Mouse (Mus musculus): ENCODE measurements around the gene Gramd4. TPM values are rescaled to one million over a fixed set of nuclear protein-coding genes. Genes with fewer than 3 reads are reported as not detected.

The Gramd4 gene
- polyA plus RNA-seq, 1 experiment from 2014 or later = 8.4 TPM

DNA sequence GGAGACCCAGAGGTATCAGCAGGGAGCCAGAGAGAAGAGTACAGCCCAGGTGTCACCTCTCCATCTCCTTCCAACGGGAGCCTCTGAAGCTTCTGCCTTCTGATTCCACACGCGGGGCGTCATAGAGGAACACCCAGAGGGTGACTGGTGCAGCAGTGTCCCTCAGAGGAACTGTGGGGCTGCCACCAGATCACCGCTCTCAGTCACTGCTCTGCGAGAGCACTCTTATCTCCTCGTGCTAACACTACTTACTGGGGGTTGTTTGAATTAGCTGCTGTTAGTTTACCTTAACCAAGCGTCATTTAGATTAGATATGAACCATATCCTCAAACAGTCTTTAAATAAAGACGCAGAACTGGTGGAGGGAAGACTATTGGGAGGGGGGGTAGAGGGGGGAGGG lies 36.2 kb upstream of the Gramd4 start:
- no peak for DNase-seq (ENCODE audit: low spot score)
- Histone ChIP-seq H3K4me2 (ENCODE audit: low read depth, severe bottlenecking) (no peak overlapping the region), H3K36me3 (ENCODE audit: control insufficient read depth, insufficient read depth, low read length) (no peaks in the 10 kb centered on the region), H3K27ac (replicated peaks; ENCODE audit: low read depth, low read length) (no peak overlapping the region), H3K27me3 (ENCODE audit: control insufficient read depth, insufficient read depth, low read length) (no peaks in the 10 kb centered on the region), H3K4me1 (ENCODE audit: control insufficient read depth, insufficient read depth, low read length) (no peaks in the 10 kb centered on the region), H3K9ac (ENCODE audit: low read length) (no peak overlapping the region), H3K9me3 (ENCODE audit: control insufficient read depth, low read length) (no peaks in the 10 kb centered on the region), H3K4me3 (ENCODE audit: low read depth, low read length) (no peak overlapping the region)
- 42% methylated on average over 9 of the region's 9 CpGs for WGBS
- ATAC-seq (ENCODE audit: insufficient number of reproducible peaks, low FRiP score, low TSS enrichment, low read depth) = no peak

DNA sequence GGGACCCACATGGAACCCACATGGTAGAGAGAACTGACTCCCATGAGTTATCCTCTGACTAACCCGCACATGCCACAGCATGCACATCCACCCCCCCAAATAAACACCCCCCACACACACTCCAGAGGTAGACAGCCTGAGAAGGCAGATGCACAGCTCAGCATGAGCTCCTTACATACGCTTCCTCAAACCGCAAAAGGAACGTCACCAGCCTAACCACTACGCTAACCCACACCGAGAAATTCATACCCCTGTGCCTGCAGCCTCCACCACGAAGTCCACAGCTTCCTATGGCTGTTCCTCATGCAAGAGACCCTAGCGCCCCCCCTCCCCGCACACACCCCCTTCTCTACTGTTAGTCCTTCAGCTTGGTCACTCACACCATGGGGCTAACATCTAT lies 35.5 kb upstream of the Gramd4 start:
- no peak overlapping the region for H3K27ac ChIP-seq (replicated peaks; ENCODE audit: low read depth, low read length)

DNA sequence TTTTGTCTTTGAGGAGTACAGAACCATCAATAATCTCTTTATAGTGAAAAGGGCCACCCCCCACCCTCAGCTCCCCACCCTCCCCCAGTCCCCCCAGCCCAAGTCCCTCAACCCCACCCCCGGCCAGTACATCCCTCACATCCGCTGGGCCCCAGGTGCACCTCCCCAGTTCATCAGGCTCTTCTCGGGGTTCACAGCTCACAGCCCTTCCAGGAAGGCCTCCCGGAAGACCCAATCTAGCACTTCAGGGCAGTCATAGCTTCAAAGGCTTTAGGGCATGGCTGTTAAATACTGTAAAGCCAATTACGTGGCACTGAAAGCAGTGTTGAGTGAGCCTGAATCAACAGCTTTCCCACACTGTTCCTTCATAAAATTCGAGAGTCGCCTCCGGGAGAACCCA lies 29.6 kb upstream of the Gramd4 start:
- no peak for DNase-seq (ENCODE audit: low spot score)
- no peak overlapping the region for H3K9ac ChIP-seq (ENCODE audit: low read length)
- H3K9me3 ChIP-seq (ENCODE audit: control insufficient read depth, low read length) = no peaks in the 10 kb centered on the region; the same call in 1 of the 2 replicates
- WGBS = 19% methylated on average over 8 of the region's 8 CpGs
- no peak overlapping the region for H3K4me3 ChIP-seq (ENCODE audit: low read depth, low read length)
- H3K4me2 ChIP-seq (ENCODE audit: low read depth, severe bottlenecking) = no peak overlapping the region
- H3K4me1 ChIP-seq (ENCODE audit: control insufficient read depth, insufficient read depth, low read length) = no peaks in the 10 kb centered on the region
- H3K27ac ChIP-seq (replicated peaks; ENCODE audit: low read depth, low read length) = no peak overlapping the region
- ATAC-seq (ENCODE audit: insufficient number of reproducible peaks, low FRiP score, low TSS enrichment, low read depth) = no peak
- H3K27me3 ChIP-seq (ENCODE audit: control insufficient read depth, insufficient read depth, low read length) = peaks cover 15% of the 10 kb centered on the region
- H3K36me3 ChIP-seq (ENCODE audit: control insufficient read depth, insufficient read depth, low read length) = no peaks in the 10 kb centered on the region

More for the DNA sequence above, 35.5 kb upstream of the Gramd4 start:
- Histone ChIP-seq H3K9me3 (ENCODE audit: control insufficient read depth, low read length) (no peaks in the 10 kb centered on the region), H3K36me3 (ENCODE audit: control insufficient read depth, insufficient read depth, low read length) (no peaks in the 10 kb centered on the region), H3K4me2 (ENCODE audit: low read depth, severe bottlenecking) (no peak overlapping the region), H3K27me3 (ENCODE audit: control insufficient read depth, insufficient read depth, low read length) (no peaks in the 10 kb centered on the region), H3K4me1 (ENCODE audit: control insufficient read depth, insufficient read depth, low read length) (no peaks in the 10 kb centered on the region), H3K4me3 (ENCODE audit: low read depth, low read length) (no peak overlapping the region), H3K9ac (ENCODE audit: low read length) (no peak overlapping the region)
- ATAC-seq (ENCODE audit: insufficient number of reproducible peaks, low FRiP score, low TSS enrichment, low read depth) (no peak), DNase-seq (ENCODE audit: low spot score) (no peak)
- WGBS = 86% methylated on average over 9 of the region's 9 CpGs

DNA sequence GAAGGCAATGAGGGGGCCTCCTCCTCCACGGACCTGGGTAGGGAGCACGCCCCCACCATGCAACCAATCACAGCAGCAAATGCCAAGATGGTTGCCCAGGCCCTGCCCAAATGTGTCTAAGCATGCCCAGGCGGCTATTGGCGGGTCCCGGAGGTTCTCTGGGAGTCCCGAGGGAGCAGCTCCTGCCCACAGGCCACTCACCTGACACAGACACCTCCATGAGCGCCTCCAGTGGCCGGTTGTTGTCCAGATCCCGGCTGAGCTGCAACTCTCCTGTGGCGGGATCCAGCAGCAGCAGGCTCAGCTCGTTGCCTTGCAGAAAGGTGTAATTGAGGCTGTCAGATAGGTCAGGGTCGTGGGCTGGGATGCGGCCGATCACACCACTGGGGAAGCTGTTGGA lies 27.5 kb upstream of the Gramd4 start:
- WGBS = 66% methylated on average over 14 of the region's 14 CpGs
- H3K4me2 ChIP-seq (ENCODE audit: low read depth, severe bottlenecking) = no peak overlapping the region
- H3K4me1 ChIP-seq (ENCODE audit: control insufficient read depth, insufficient read depth, low read length) = peaks cover 9% of the 10 kb centered on the region
- H3K27ac ChIP-seq (replicated peaks; ENCODE audit: low read depth, low read length) = no peak overlapping the region
- no peak overlapping the region for H3K9ac ChIP-seq (ENCODE audit: low read length)
- ATAC-seq (ENCODE audit: insufficient number of reproducible peaks, low FRiP score, low TSS enrichment, low read depth) (no peak), DNase-seq (ENCODE audit: low spot score) (no peak)
- no peaks in the 10 kb centered on the region for H3K36me3 ChIP-seq (ENCODE audit: control insufficient read depth, insufficient read depth, low read length)
- H3K9me3 ChIP-seq (ENCODE audit: control insufficient read depth, low read length) = no peaks in the 10 kb centered on the region; the same call in 1 of the 2 replicates
- H3K4me3 ChIP-seq (ENCODE audit: low read depth, low read length) = no peak overlapping the region
- H3K27me3 ChIP-seq (ENCODE audit: control insufficient read depth, insufficient read depth, low read length) = peaks cover 34% of the 10 kb centered on the region

DNA sequence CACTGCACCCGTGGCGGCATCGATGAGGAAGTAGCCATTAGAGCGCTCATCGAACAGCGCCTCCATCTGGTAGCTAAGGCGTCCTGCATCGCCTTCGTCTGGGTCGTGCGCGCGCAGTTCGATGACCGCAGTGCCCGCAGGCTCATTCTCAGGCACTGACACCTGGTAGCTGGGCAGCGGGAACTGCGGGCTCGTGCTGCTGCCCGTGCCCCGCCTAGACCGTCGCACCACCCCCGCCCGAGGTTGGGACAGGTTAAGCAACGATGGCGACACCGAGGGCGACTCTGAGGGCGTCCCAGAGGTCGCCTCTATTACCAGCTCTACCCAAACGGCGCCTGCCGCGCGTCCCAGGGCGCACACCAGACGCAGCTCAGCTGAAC lies 24.7 kb upstream of the Gramd4 start:
- Histone ChIP-seq H3K4me2 (ENCODE audit: low read depth, severe bottlenecking) (peak overlapping the region; percentile 61), H3K36me3 (ENCODE audit: control insufficient read depth, insufficient read depth, low read length) (no peaks in the 10 kb centered on the region), H3K4me3 (ENCODE audit: low read depth, low read length) (peak overlapping the region; percentile 45), H3K27me3 (ENCODE audit: control insufficient read depth, insufficient read depth, low read length) (peaks cover 34% of the 10 kb centered on the region), H3K4me1 (ENCODE audit: control insufficient read depth, insufficient read depth, low read length) (peaks cover 9% of the 10 kb centered on the region), H3K9ac (ENCODE audit: low read length) (peak overlapping the region; percentile 55; the same call in 1 of the 2 replicates), H3K9me3 (ENCODE audit: control insufficient read depth, low read length) (no peaks in the 10 kb centered on the region; the same call in 1 of the 2 replicates), H3K27ac (replicated peaks; ENCODE audit: low read depth, low read length) (no peak overlapping the region)
- 0 out of 2 replicates have a peak, but pooled peaks have one; percentile 3 for ATAC-seq (ENCODE audit: insufficient number of reproducible peaks, low FRiP score, low TSS enrichment, low read depth)
- DNase-seq (ENCODE audit: low spot score) = peak; percentile 68
- WGBS = 2% methylated on average over 38 of the region's 38 CpGs

DNA sequence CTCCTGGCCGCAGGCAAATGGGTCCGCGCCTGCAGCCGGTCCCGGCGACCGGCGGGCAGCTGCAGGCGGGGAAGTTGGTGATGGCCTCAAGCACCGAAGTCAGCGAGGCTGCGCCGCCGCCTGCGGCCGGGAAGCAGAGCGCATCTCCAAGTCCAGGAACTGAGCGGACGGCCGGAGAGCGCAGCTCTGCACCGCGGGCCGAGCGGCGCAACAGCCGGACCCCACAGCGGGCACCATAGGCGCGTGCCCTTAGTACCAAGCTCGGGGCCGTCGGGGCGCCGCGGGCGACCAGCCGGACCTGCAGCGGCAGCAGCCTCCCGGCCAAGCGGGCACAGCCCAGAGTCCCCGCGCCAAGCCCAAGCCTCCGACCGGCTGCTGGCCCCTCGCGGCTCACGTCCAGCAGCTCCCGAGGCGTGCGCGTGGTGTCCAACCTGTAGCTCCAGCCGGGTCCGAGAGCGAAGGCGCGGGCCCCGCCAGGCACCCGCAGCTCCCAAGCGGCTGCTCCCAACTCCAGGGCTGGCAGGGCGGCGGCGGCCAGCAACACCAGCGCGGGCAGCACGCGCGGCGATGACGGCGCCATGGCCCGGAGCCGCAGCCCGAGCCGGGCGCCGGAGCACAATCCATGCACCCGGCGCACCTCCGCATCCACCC lies 24.2 kb upstream of the Gramd4 start, which contains the start of gene Celsr1:
Celsr1 (minus strand) TSS at position 587 of the 651 bp plus-strand sequence.
- ATAC-seq (ENCODE audit: insufficient number of reproducible peaks, low FRiP score, low TSS enrichment, low read depth) (peak; percentile 11; the same call in 1 of the 2 replicates), DNase-seq (ENCODE audit: low spot score) (peak; percentile 63)
- H3K4me1 ChIP-seq (ENCODE audit: control insufficient read depth, insufficient read depth, low read length) = peaks cover 9% of the 10 kb centered on the region
- H3K4me2 ChIP-seq (ENCODE audit: low read depth, severe bottlenecking) = peak within 1 kb of the TSS; percentile 61
- H3K27me3 ChIP-seq (ENCODE audit: control insufficient read depth, insufficient read depth, low read length) = peaks cover 34% of the 10 kb centered on the region
- no peak within 1 kb of the TSS for H3K27ac ChIP-seq (replicated peaks; ENCODE audit: low read depth, low read length)
- H3K4me3 ChIP-seq (ENCODE audit: low read depth, low read length) = peak within 1 kb of the TSS; percentile 45
- peak within 1 kb of the TSS; percentile 55 for H3K9ac ChIP-seq (ENCODE audit: low read length)
- under 1% methylated on average over 75 of the region's 80 CpGs for whole genome bisulfite sequencing
- no peaks in the 10 kb centered on the region for H3K36me3 ChIP-seq (ENCODE audit: control insufficient read depth, insufficient read depth, low read length)
- H3K9me3 ChIP-seq (ENCODE audit: control insufficient read depth, low read length) = no peaks in the 10 kb centered on the region; the same call in 1 of the 2 replicates

DNA sequence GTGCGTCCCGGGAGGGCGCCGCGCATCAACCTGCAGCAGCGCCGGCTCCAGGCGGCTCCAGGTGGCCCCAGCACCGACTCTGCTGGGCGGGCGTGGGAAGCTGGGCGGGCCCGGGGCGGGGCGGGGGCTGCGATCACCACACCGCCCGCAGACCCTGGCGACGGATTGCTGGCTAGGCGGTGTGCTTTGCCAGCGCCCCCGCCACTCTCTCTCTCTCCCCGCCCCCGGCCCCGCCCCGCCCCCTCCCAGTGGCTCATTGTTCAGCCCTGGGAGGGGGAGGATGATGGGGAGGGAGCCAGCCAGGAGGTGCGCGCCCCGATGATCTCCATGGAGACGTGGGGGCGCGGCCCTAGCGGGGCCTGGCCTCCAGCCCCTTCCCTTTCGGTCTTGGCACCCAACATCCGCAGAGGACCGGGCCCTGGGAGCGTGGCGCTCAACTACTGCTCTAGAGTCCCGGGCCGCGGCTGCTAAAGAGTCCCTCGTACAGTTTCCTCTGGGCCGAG lies 23.4 kb upstream of the Gramd4 start:
- Histone ChIP-seq H3K27me3 (ENCODE audit: control insufficient read depth, insufficient read depth, low read length) (peaks cover 35% of the 10 kb centered on the region), H3K4me2 (ENCODE audit: low read depth, severe bottlenecking) (peak overlapping the region; percentile 61), H3K36me3 (ENCODE audit: control insufficient read depth, insufficient read depth, low read length) (no peaks in the 10 kb centered on the region), H3K4me3 (ENCODE audit: low read depth, low read length) (peak overlapping the region; percentile 45), H3K9me3 (ENCODE audit: control insufficient read depth, low read length) (no peaks in the 10 kb centered on the region; the same call in 1 of the 2 replicates), H3K4me1 (ENCODE audit: control insufficient read depth, insufficient read depth, low read length) (peaks cover 9% of the 10 kb centered on the region), H3K27ac (replicated peaks; ENCODE audit: low read depth, low read length) (no peak overlapping the region), H3K9ac (ENCODE audit: low read length) (peak overlapping the region; percentile 55)
- ATAC-seq (ENCODE audit: insufficient number of reproducible peaks, low FRiP score, low TSS enrichment, low read depth) (peak; percentile 75), DNase-seq (ENCODE audit: low spot score) (peak; percentile 85)
- 1% methylated on average over 32 of the region's 44 CpGs for WGBS

DNA sequence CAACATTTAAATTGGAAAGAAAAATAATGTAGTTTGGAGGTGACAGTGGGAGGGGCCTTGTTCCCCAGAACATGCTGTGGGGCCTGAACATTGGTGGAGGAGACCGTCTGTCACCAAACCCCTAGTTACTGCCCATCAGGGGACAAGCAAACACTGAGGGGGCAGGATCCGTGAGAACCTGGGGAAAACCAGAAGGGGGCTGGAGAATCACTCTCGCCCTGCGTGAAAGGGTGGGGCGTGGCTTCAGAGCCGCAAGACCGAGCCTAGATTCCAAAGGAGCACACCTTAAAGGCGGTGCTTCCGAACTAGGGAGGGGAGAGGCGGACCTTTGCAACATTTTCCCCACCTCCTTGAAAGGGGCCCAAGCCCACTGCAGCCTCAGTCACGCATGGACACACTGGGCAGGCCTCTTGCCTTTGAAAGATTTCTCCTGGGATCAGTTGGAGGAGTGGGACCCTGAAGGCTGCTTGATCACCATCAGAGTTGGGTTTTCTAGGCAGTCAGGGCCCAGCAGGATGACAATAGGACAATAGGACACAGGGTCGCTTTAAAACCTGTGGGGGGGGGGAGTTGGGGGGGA lies 22.6 kb upstream of the Gramd4 start:
- DNase-seq (ENCODE audit: low spot score) (peak; percentile 32), ATAC-seq (ENCODE audit: insufficient number of reproducible peaks, low FRiP score, low TSS enrichment, low read depth) (no peak)
- Histone ChIP-seq H3K36me3 (ENCODE audit: control insufficient read depth, insufficient read depth, low read length) (no peaks in the 10 kb centered on the region), H3K9ac (ENCODE audit: low read length) (no peak overlapping the region), H3K4me2 (ENCODE audit: low read depth, severe bottlenecking) (peak overlapping the region; percentile 61), H3K27ac (replicated peaks; ENCODE audit: low read depth, low read length) (no peak overlapping the region), H3K27me3 (ENCODE audit: control insufficient read depth, insufficient read depth, low read length) (peaks cover 37% of the 10 kb centered on the region), H3K9me3 (ENCODE audit: control insufficient read depth, low read length) (no peaks in the 10 kb centered on the region; the same call in 1 of the 2 replicates), H3K4me3 (ENCODE audit: low read depth, low read length) (no peak overlapping the region; the same call in 1 of the 2 replicates), H3K4me1 (ENCODE audit: control insufficient read depth, insufficient read depth, low read length) (peaks cover 9% of the 10 kb centered on the region)
- 3% methylated on average over 12 of the region's 12 CpGs for WGBS

Data from limb, embryonic 11.5 days (tissue).